Mouse (Mus musculus) frontal cortex, adult (tissue): ENCODE results near the gene Nudt5.

Experiments
- ATAC-seq: cut with Nextera tagmentation; 2 replicates; pipeline ENCODE4 v1.9.2; 2017; ENCODE audit warnings: mild to moderate bottlenecking, moderate library complexity, mixed read lengths; ENCODE audit not compliant: low TSS enrichment

Gene Nudt5

DNA sequence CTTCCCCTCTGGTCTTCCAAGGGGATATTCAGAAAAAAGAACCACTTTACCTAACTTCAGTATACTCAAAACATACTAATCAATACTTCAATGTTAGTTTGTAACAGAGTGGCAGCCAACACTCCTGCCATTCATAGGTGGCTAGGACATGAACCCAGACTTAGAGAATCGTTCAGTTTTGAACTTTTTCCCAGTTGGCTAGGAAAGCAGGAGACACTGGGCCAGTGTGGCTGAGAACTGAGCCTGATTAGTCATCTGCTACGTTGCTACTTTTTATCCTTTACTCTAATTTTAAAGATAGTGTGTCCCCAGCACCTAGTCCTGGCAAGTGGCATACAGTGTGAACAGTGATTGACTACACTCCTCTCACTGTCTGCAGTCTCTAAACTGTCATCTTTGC, 22.9 kb downstream of the Nudt5 start:
- ATAC-seq, result peak; percentile 52; the same call in 1 of the 2 replicates

DNA sequence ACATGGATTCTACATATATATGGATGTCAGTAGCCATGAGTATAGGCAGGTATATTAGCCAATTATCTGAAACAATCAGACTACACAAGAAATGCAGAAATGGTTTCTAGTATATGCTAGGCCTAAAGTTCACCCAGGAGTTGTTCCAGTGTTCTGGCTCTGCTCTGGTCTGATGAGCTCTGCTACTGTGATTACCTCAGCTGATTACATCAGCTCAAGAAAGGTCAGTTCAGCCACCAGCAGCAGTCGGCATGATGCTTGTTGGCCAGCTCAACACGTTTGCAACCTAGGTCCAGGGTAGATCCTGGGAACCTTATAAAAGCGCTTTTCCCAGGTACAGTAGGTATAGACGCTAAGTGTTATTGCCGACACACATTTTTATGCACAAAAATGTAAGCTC, 24.9 kb downstream of the Nudt5 start:
- no peak for ATAC-seq

- ATAC-seq, result no peak
These were observed 32.6 kb downstream of the Nudt5 start for GRCm38 (mm10) chr2:5877446-5877845.

- peak; percentile 11; the same call in 1 of the 2 replicates for ATAC-seq
These were observed 44.0 kb downstream of the Nudt5 start for GRCm38 (mm10) chr2:5888865-5889264.

GRCm38 (mm10) chr2:5889412-5889811, 44.6 kb downstream of the Nudt5 start:
- ATAC-seq, result peak; percentile 93

DNA sequence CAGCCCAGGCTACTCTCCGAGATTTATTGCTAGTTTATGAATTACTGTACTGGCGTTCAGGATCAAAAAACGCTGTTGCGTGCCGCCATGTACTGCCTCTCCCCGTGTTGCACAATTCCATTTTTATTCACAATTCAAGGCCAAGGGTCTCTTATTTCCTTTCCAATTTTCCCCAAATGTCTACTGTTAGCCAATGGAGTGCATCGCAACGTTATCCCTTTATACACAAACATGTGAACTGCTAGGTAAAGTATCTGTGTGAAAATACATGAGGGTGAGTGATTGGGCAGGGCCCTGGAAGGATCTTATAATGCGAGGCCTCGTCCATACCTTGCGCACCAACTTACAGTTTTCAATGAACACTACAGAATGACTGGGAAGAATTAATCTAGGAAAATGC, 49.5 kb downstream of the Nudt5 start:
- no peak for ATAC-seq

DNA sequence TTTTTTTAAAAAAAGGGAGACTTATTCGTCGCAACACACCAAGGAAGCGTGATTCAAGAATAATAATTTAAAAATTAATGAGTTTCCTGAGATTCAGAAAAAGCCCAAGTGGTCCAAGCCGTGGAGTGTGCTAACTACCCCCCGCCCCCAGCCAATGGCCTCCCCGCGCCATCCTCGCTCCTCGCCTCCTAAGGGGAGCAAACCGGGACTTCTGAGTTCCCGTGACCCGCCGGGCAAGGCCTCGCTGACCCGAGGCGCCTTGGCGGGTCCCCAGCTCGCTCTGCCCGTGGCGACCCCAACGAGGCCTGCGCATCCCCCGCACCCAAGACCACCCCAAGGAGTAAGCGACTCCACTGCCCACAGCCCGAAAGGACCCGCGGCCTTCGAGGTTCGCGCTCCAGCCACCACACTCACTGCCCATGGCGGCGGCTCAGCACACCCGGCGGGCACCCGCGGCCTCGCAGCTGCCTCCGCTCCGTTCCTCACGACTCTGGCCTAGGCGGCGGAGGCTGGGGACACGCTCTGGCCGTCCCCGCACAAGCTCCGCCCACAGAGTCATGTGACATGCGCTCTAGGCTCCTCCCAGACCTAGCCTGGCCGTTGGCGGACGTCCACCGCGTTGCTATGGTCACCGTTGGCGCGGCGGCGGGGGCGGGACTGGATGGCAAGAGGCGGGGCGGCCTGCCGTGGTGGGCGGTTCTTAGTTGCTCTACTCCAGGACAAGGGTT, 50.2 kb downstream of the Nudt5 start, which contains the start of gene Sec61a2:
TSS of gene Sec61a2 (minus strand) at position 590 of the 728 bp plus-strand sequence.
- ATAC-seq, result peak; percentile 94

DNA sequence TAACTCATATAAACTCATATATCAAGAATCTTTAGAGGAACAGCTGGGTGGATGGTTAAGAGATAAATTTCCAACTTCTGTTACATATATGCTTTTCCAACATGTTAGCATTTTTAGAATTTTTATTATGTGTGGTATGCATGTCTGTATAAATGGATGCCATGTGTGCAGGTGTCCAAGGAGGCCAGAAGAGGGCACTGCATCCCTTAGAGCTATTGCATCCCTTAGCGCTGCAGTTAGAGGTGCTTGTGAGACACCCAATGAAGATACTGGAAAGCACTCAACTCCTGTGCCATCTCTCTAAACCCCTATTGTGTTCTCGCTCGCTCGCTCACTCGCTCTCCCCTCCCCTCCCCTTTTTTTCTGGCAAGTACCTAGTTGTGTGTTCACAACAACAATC, 55.3 kb downstream of the Nudt5 start:
- no peak; the same call in 1 of the 2 replicates for ATAC-seq

GRCm38 (mm10) chr2:5906092-5906491, 61.3 kb downstream of the Nudt5 start:
- no peak for ATAC-seq

- no peak for ATAC-seq
These were observed 61.8 kb downstream of the Nudt5 start for GRCm38 (mm10) chr2:5906625-5907024.

DNA sequence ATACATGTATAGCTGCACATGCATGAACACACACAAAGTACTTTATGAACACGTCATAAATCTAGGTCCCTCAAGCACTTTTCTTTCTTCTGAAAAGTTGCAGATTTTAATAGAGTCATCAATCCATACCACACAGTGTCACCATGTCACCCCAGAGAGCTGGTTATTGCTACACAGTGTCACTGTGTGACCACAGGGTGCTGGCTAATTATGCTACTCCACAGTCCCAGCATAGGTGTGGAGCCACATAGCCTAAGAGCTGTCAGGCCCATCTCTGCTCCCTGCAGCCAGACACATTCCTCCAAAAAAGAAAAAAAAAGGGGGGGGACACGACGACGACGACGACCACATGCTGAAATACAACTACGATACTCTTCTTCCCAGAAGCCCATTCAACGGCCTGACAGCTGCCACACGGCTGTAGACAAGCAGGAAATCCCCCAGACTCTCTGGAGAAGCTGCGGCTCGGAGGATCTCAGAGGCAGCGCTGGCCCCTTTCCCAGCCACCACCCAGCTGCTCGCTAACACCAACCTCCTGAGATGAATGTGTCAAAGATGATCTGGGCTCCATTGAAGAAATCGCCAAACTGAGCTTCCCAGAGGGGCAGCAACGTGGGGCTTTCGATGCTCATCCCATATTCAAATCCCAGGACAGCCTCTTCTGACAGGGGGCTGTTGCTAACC, 66.6 kb downstream of the Nudt5 start:
- no peak for ATAC-seq
